Mouse (Mus musculus) midbrain, embryonic 12.5 days (tissue): ENCODE data around the gene Tex11. TPM values are rescaled to one million over a fixed set of nuclear protein-coding genes. Genes with fewer than 3 reads are reported as not detected.
A peak's percentile ranks its signal among the peaks of the same experiment; 100 is the strongest.

ENCODE experiments used
- ATAC-seq: fragments of 200-750 bp; cut with Nextera tagmentation; 2 replicates; pipeline ENCODE4 v1.8.0; 2017; ENCODE audit warnings: low read depth, moderate TSS enrichment, moderate library complexity; ENCODE audit not compliant: low FRiP score
- H3K27ac ChIP-seq: fragments of 300-500 bp; sonication (generic); replicated peaks from 2 replicates; pipeline ENCODE4 v1.5.1; 2016; ENCODE audit warnings: mild to moderate bottlenecking
- H3K27me3 ChIP-seq: fragments of 300-500 bp; sonication (generic); 2 replicates; pipeline ENCODE4 v1.6.1; 2016; ENCODE audit warnings: mild to moderate bottlenecking
- H3K36me3 ChIP-seq: fragments of 300-500 bp; sonication (generic); 2 replicates; pipeline ENCODE4 v1.6.1; 2016
- H3K4me1 ChIP-seq: fragments of 300-500 bp; sonication (generic); 2 replicates; pipeline ENCODE4 v1.6.1; 2016
- H3K4me2 ChIP-seq: fragments of 300-500 bp; sonication (generic); replicated peaks from 2 replicates; pipeline ENCODE4 v1.6.1; 2016; ENCODE audit warnings: mild to moderate bottlenecking, moderate library complexity
- H3K4me3 ChIP-seq: fragments of 300-500 bp; sonication (generic); 2 replicates; pipeline ENCODE4 v1.5.1; 2016; ENCODE audit warnings: mild to moderate bottlenecking
- H3K9ac ChIP-seq: fragments of 300-500 bp; sonication (generic); replicated peaks from 2 replicates; pipeline ENCODE4 v1.6.1; 2016; ENCODE audit warnings: mild to moderate bottlenecking, moderate library complexity
- H3K9me3 ChIP-seq: fragments of 300-500 bp; sonication (generic); 2 replicates; pipeline ENCODE4 v1.6.1; 2016; ENCODE audit warnings: mild to moderate bottlenecking
- WGBS: fragments of 180-500 bp; shearing (Covaris S2); methylation state at CpG from one replicate; pipeline ENCODE4 v1.1.7; 2016; 5-methylcytosine and 5-hydroxymethylcytosine counted together
- polyA plus RNA-seq: library from polyadenylated mRNA; unstranded; fragments of >200 nt; fragmentation: Nextera tagmentation; extraction: Ambion mirVana; gene quantifications from 2 replicates; pipeline ENCODE4 v1.2.1, GENCODE M21; 2016

Tex11 gene
- polyA plus RNA-seq, 1 experiment from 2014 or later, result not detected

- no peak overlapping the region for H3K4me3 ChIP-seq
- no peak overlapping the region for H3K4me2 ChIP-seq
- no peaks in the 10 kb centered on the region for H3K4me1 ChIP-seq
- H3K36me3 ChIP-seq, result peaks cover 57% of the 10 kb centered on the region
- H3K9me3 ChIP-seq, result no peaks in the 10 kb centered on the region
- 88% methylated on average over 8 of the region's 8 CpGs for WGBS
- ATAC-seq, result no peak
- H3K9ac ChIP-seq, result no peak overlapping the region
- peaks cover 4% of the 10 kb centered on the region; the same call in 1 of the 2 replicates for H3K27me3 ChIP-seq
- H3K27ac ChIP-seq, result no peak overlapping the region
These were observed 245.3 kb downstream of the Tex11 start for GRCm38 (mm10) chrX:100814139-100814538.

GRCm38 (mm10) chrX:100811129-100811528, 248.3 kb downstream of the Tex11 start:
- Histone ChIP-seq H3K4me1 (no peaks in the 10 kb centered on the region), H3K4me2 (no peak overlapping the region), H3K9me3 (no peaks in the 10 kb centered on the region), H3K4me3 (no peak overlapping the region), H3K9ac (no peak overlapping the region), H3K36me3 (peaks cover 83% of the 10 kb centered on the region), H3K27me3 (peaks cover 4% of the 10 kb centered on the region; the same call in 1 of the 2 replicates), H3K27ac (no peak overlapping the region)
- 97% methylated on average over 4 of the region's 4 CpGs for WGBS
- no peak for ATAC-seq

GRCm38 (mm10) chrX:100802034-100802433, 257.4 kb downstream of the Tex11 start:
- Histone ChIP-seq H3K27ac (no peak overlapping the region), H3K9ac (no peak overlapping the region), H3K27me3 (peaks cover 11% of the 10 kb centered on the region; the same call in 1 of the 2 replicates), H3K9me3 (no peaks in the 10 kb centered on the region), H3K36me3 (peaks cover 19% of the 10 kb centered on the region; the same call in 1 of the 2 replicates), H3K4me2 (no peak overlapping the region), H3K4me1 (no peaks in the 10 kb centered on the region), H3K4me3 (no peak overlapping the region)
- WGBS, result 80% methylated on average over 6 of the region's 6 CpGs
- ATAC-seq, result no peak

- Histone ChIP-seq H3K9me3 (no peaks in the 10 kb centered on the region), H3K36me3 (peaks cover 13% of the 10 kb centered on the region; the same call in 1 of the 2 replicates), H3K27me3 (peaks cover 11% of the 10 kb centered on the region; the same call in 1 of the 2 replicates), H3K4me1 (no peaks in the 10 kb centered on the region), H3K4me3 (no peak overlapping the region), H3K27ac (no peak overlapping the region), H3K9ac (no peak overlapping the region), H3K4me2 (no peak overlapping the region)
- ATAC-seq, result 0 out of 2 replicates have a peak, but pooled peaks have one; percentile 47
- 32% methylated on average over 2 of the region's 2 CpGs for WGBS
These were observed 258.8 kb downstream of the Tex11 start for GRCm38 (mm10) chrX:100800643-100801042.

GRCm38 (mm10) chrX:100797851-100798527, 261.5 kb downstream of the Tex11 start:
- ATAC-seq, result no peak
- Histone ChIP-seq H3K27me3 (peaks cover 11% of the 10 kb centered on the region; the same call in 1 of the 2 replicates), H3K36me3 (peaks cover 13% of the 10 kb centered on the region; the same call in 1 of the 2 replicates), H3K4me2 (no peak overlapping the region), H3K4me1 (peaks cover 5% of the 10 kb centered on the region; the same call in 1 of the 2 replicates), H3K9me3 (no peaks in the 10 kb centered on the region), H3K4me3 (no peak overlapping the region), H3K9ac (no peak overlapping the region), H3K27ac (no peak overlapping the region)
- 80% methylated on average over 6 of the region's 7 CpGs for WGBS

- Histone ChIP-seq H3K4me3 (no peak overlapping the region), H3K36me3 (peaks cover 13% of the 10 kb centered on the region; the same call in 1 of the 2 replicates), H3K27ac (no peak overlapping the region), H3K4me2 (no peak overlapping the region), H3K9me3 (no peaks in the 10 kb centered on the region), H3K9ac (no peak overlapping the region), H3K27me3 (peaks cover 11% of the 10 kb centered on the region; the same call in 1 of the 2 replicates), H3K4me1 (peaks cover 5% of the 10 kb centered on the region; the same call in 1 of the 2 replicates)
- 95% methylated on average over 4 of the region's 4 CpGs for WGBS
- no peak for ATAC-seq
These were observed 262.1 kb downstream of the Tex11 start for GRCm38 (mm10) chrX:100797370-100797769.

GRCm38 (mm10) chrX:100796741-100797090, 262.8 kb downstream of the Tex11 start:
- peaks cover 11% of the 10 kb centered on the region; the same call in 1 of the 2 replicates for H3K27me3 ChIP-seq
- peaks cover 13% of the 10 kb centered on the region; the same call in 1 of the 2 replicates for H3K36me3 ChIP-seq
- no peaks in the 10 kb centered on the region for H3K9me3 ChIP-seq
- H3K4me2 ChIP-seq, result no peak overlapping the region
- WGBS, result 94% methylated on average over 3 of the region's 3 CpGs
- peaks cover 5% of the 10 kb centered on the region; the same call in 1 of the 2 replicates for H3K4me1 ChIP-seq
- no peak overlapping the region for H3K4me3 ChIP-seq
- no peak overlapping the region for H3K9ac ChIP-seq
- ATAC-seq, result no peak
- H3K27ac ChIP-seq, result no peak overlapping the region

- H3K36me3 ChIP-seq, result peaks cover 13% of the 10 kb centered on the region; the same call in 1 of the 2 replicates
- no peak for ATAC-seq
- no peak overlapping the region for H3K4me3 ChIP-seq
- H3K4me2 ChIP-seq, result no peak overlapping the region
- H3K9me3 ChIP-seq, result no peaks in the 10 kb centered on the region
- no peak overlapping the region for H3K27ac ChIP-seq
- H3K27me3 ChIP-seq, result peaks cover 11% of the 10 kb centered on the region; the same call in 1 of the 2 replicates
- no peak overlapping the region for H3K9ac ChIP-seq
- 77% methylated on average over 6 of the region's 6 CpGs for WGBS
- peaks cover 5% of the 10 kb centered on the region; the same call in 1 of the 2 replicates for H3K4me1 ChIP-seq
These were observed 263.3 kb downstream of the Tex11 start for GRCm38 (mm10) chrX:100796041-100796740.

- H3K36me3 ChIP-seq, result no peaks in the 10 kb centered on the region
- H3K27ac ChIP-seq, result no peak overlapping the region
- H3K4me2 ChIP-seq, result no peak overlapping the region
- 93% methylated on average over 4 of the region's 4 CpGs for WGBS
- no peak overlapping the region for H3K4me3 ChIP-seq
- H3K9me3 ChIP-seq, result no peaks in the 10 kb centered on the region
- H3K9ac ChIP-seq, result no peak overlapping the region
- no peaks in the 10 kb centered on the region for H3K4me1 ChIP-seq
- no peak for ATAC-seq
- no peaks in the 10 kb centered on the region for H3K27me3 ChIP-seq
These were observed 270.1 kb downstream of the Tex11 start for GRCm38 (mm10) chrX:100789322-100789721.

Other genes with a start within 250 kb of the Tex11 start
- 0.61 and 0.82 TPM in 2 replicates for gene Slc7a3, start 26.4 kb upstream of the Tex11 start, polyA plus RNA-seq
- 56.8 and 57.2 TPM in 2 replicates for gene Snx12, start 162.9 kb upstream of the Tex11 start, polyA plus RNA-seq
- 0.86 and 1.0 TPM in 2 replicates for gene Foxo4, start 194.9 kb upstream of the Tex11 start, polyA plus RNA-seq
- gene Gm614, start 204.3 kb upstream of the Tex11 start, polyA plus RNA-seq, result not detected in 2 replicates
- gene Il2rg, start 208.6 kb upstream of the Tex11 start, polyA plus RNA-seq, result 3.1 and 4.1 TPM in 2 replicates
- gene Gm20489, start 209.4 kb upstream of the Tex11 start, polyA plus RNA-seq, result not detected in 2 replicates
- 40.0 and 40.4 TPM in 2 replicates for gene Med12, start 214.4 kb upstream of the Tex11 start, polyA plus RNA-seq
- 28.3 and 34.2 TPM in 2 replicates for gene Nlgn3, start 239.5 kb upstream of the Tex11 start, polyA plus RNA-seq